Mouse (Mus musculus): Measurements from ENCODE around the gene Nsun5.
"Not testable (repeated sequence)": the region's sequence is repeated elsewhere in the genome, so short reads cannot be mapped to it uniquely, and the experiment has no call there.

Nsun5 gene

GRCm38 (mm10) chr5:135357556-135357955, 12.2 kb upstream of the Nsun5 start:
- Histone ChIP-seq H3K27me3 (ENCODE audit: control insufficient read depth, insufficient read depth, low read length, poor library complexity, severe bottlenecking) (no peaks in the 10 kb centered on the region), H3K36me3 (ENCODE audit: control insufficient read depth, insufficient read depth, low read length, poor library complexity, severe bottlenecking) (no peaks in the 10 kb centered on the region)
- DNase-seq (ENCODE audit: low read depth, low spot score): no peak

- H3K36me3 ChIP-seq (ENCODE audit: control insufficient read depth, insufficient read depth, low read length, poor library complexity, severe bottlenecking): no peaks in the 10 kb centered on the region
- no peaks in the 10 kb centered on the region for H3K27me3 ChIP-seq (ENCODE audit: control insufficient read depth, insufficient read depth, low read length, poor library complexity, severe bottlenecking)
- DNase-seq (ENCODE audit: low read depth, low spot score): no peak
Observed at GRCm38 (mm10) chr5:135359772-135360171, 10.0 kb upstream of the Nsun5 start.

GRCm38 (mm10) chr5:135362572-135362971, 7.2 kb upstream of the Nsun5 start:
- no peak for DNase-seq (ENCODE audit: low read depth, low spot score)

GRCm38 (mm10) chr5:135363540-135363939, 6.2 kb upstream of the Nsun5 start:
- peak; percentile 54 for DNase-seq (ENCODE audit: low read depth, low spot score)
- H3K36me3 ChIP-seq (ENCODE audit: control insufficient read depth, insufficient read depth, low read length, poor library complexity, severe bottlenecking): no peaks in the 10 kb centered on the region
- no peaks in the 10 kb centered on the region for H3K27me3 ChIP-seq (ENCODE audit: control insufficient read depth, insufficient read depth, low read length, poor library complexity, severe bottlenecking)

More at GRCm38 (mm10) chr5:135362572-135362971, 7.2 kb upstream of the Nsun5 start:
- Histone ChIP-seq H3K36me3 (ENCODE audit: control insufficient read depth, insufficient read depth, low read length, poor library complexity, severe bottlenecking) (no peaks in the 10 kb centered on the region), H3K27me3 (ENCODE audit: control insufficient read depth, insufficient read depth, low read length, poor library complexity, severe bottlenecking) (no peaks in the 10 kb centered on the region)

- peak; percentile 54 for DNase-seq (ENCODE audit: low read depth, low spot score)
- Histone ChIP-seq H3K36me3 (ENCODE audit: control insufficient read depth, insufficient read depth, low read length, poor library complexity, severe bottlenecking) (no peaks in the 10 kb centered on the region; the same call in 1 of the 2 replicates), H3K27me3 (ENCODE audit: control insufficient read depth, insufficient read depth, low read length, poor library complexity, severe bottlenecking) (no peaks in the 10 kb centered on the region)
Observed at GRCm38 (mm10) chr5:135367841-135368240, 1.9 kb upstream of the Nsun5 start.

- no peaks in the 10 kb centered on the region; the same call in 1 of the 2 replicates for H3K36me3 ChIP-seq (ENCODE audit: control insufficient read depth, insufficient read depth, low read length, poor library complexity, severe bottlenecking)
- no peak for DNase-seq (ENCODE audit: low read depth, low spot score)
- H3K27me3 ChIP-seq (ENCODE audit: control insufficient read depth, insufficient read depth, low read length, poor library complexity, severe bottlenecking): no peaks in the 10 kb centered on the region
Observed at GRCm38 (mm10) chr5:135368312-135368711, 1.4 kb upstream of the Nsun5 start.

GRCm38 (mm10) chr5:135369196-135369595, 557 bp upstream of the Nsun5 start:
- peak; percentile 31 for DNase-seq (ENCODE audit: low read depth, low spot score)
- H3K27me3 ChIP-seq (ENCODE audit: control insufficient read depth, insufficient read depth, low read length, poor library complexity, severe bottlenecking); H3K36me3 ChIP-seq (ENCODE audit: control insufficient read depth, insufficient read depth, low read length, poor library complexity, severe bottlenecking): not testable (repeated sequence)

- H3K27me3 ChIP-seq (ENCODE audit: control insufficient read depth, insufficient read depth, low read length, poor library complexity, severe bottlenecking): no peaks in the 10 kb centered on the region
- DNase-seq (ENCODE audit: low read depth, low spot score): no peak
- peaks cover 4% of the 10 kb centered on the region for H3K36me3 ChIP-seq (ENCODE audit: control insufficient read depth, insufficient read depth, low read length, poor library complexity, severe bottlenecking)
Observed at GRCm38 (mm10) chr5:135371195-135371594, 1.4 kb downstream of the Nsun5 start.

- Histone ChIP-seq H3K27me3 (ENCODE audit: control insufficient read depth, insufficient read depth, low read length, poor library complexity, severe bottlenecking) (no peaks in the 10 kb centered on the region), H3K36me3 (ENCODE audit: control insufficient read depth, insufficient read depth, low read length, poor library complexity, severe bottlenecking) (peaks cover 9% of the 10 kb centered on the region)
- DNase-seq (ENCODE audit: low read depth, low spot score): no peak
Observed at GRCm38 (mm10) chr5:135373601-135374000, 3.8 kb downstream of the Nsun5 start.

- peaks cover 11% of the 10 kb centered on the region for H3K36me3 ChIP-seq (ENCODE audit: control insufficient read depth, insufficient read depth, low read length, poor library complexity, severe bottlenecking)
- H3K27me3 ChIP-seq (ENCODE audit: control insufficient read depth, insufficient read depth, low read length, poor library complexity, severe bottlenecking): no peaks in the 10 kb centered on the region
- DNase-seq (ENCODE audit: low read depth, low spot score): no peak
Observed at GRCm38 (mm10) chr5:135375167-135375566, 5.4 kb downstream of the Nsun5 start.

GRCm38 (mm10) chr5:135376341-135376740, 6.6 kb downstream of the Nsun5 start:
- peaks cover 12% of the 10 kb centered on the region for H3K36me3 ChIP-seq (ENCODE audit: control insufficient read depth, insufficient read depth, low read length, poor library complexity, severe bottlenecking)
- no peak for DNase-seq (ENCODE audit: low read depth, low spot score)
- no peaks in the 10 kb centered on the region for H3K27me3 ChIP-seq (ENCODE audit: control insufficient read depth, insufficient read depth, low read length, poor library complexity, severe bottlenecking)

GRCm38 (mm10) chr5:135380681-135381080, 10.9 kb downstream of the Nsun5 start:
- Histone ChIP-seq H3K27me3 (ENCODE audit: control insufficient read depth, insufficient read depth, low read length, poor library complexity, severe bottlenecking) (no peaks in the 10 kb centered on the region), H3K36me3 (ENCODE audit: control insufficient read depth, insufficient read depth, low read length, poor library complexity, severe bottlenecking) (peaks cover 18% of the 10 kb centered on the region)
- DNase-seq (ENCODE audit: low read depth, low spot score): no peak

- no peak for DNase-seq (ENCODE audit: low read depth, low spot score)
- Histone ChIP-seq H3K27me3 (ENCODE audit: control insufficient read depth, insufficient read depth, low read length, poor library complexity, severe bottlenecking) (no peaks in the 10 kb centered on the region), H3K36me3 (ENCODE audit: control insufficient read depth, insufficient read depth, low read length, poor library complexity, severe bottlenecking) (peaks cover 12% of the 10 kb centered on the region)
Observed at GRCm38 (mm10) chr5:135381356-135381925, 11.7 kb downstream of the Nsun5 start.

- H3K27me3 ChIP-seq (ENCODE audit: control insufficient read depth, insufficient read depth, low read length, poor library complexity, severe bottlenecking): no peaks in the 10 kb centered on the region
- no peak for DNase-seq (ENCODE audit: low read depth, low spot score)
Observed at GRCm38 (mm10) chr5:135382746-135383145, 13.0 kb downstream of the Nsun5 start.

GRCm38 (mm10) chr5:135383771-135384170, 14.0 kb downstream of the Nsun5 start:
- peaks cover 11% of the 10 kb centered on the region for H3K36me3 ChIP-seq (ENCODE audit: control insufficient read depth, insufficient read depth, low read length, poor library complexity, severe bottlenecking)
- H3K27me3 ChIP-seq (ENCODE audit: control insufficient read depth, insufficient read depth, low read length, poor library complexity, severe bottlenecking): no peaks in the 10 kb centered on the region
- no peak for DNase-seq (ENCODE audit: low read depth, low spot score)

More at GRCm38 (mm10) chr5:135382746-135383145, 13.0 kb downstream of the Nsun5 start:
- peaks cover 15% of the 10 kb centered on the region for H3K36me3 ChIP-seq (ENCODE audit: control insufficient read depth, insufficient read depth, low read length, poor library complexity, severe bottlenecking)
